Mouse (Mus musculus): ENCODE results near the gene Maml3. TPM values are rescaled to one million over a fixed set of nuclear protein-coding genes. Genes with fewer than 3 reads are reported as not detected.

Maml3 gene
- polyA plus RNA-seq, 1 experiment from 2014 or later, result 6.1 TPM

DNA sequence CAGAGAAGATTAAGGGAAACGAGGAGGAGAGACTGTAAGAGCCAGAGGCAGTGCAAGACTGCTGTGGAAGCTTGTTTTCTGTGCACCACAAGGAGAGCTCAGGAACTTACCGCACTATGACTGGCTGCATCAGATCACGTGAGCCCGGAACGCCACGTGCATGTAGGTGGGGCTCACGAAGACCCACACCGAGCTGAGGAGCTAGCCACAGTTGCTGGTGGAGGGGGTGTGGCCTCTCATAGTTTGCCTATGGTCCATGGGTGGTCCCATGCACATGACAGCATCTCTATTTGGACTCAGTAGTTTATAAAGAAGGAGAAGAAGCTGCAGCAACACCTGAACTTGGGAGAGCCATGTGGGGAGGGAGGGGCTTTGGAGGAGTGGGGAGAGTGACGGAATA, 152.6 kb downstream of the Maml3 start:
- ATAC-seq (ENCODE audit: low FRiP score), result no peak
- H3K4me1 ChIP-seq (ENCODE audit: control insufficient read depth, insufficient read depth, low read length), result peaks cover 9% of the 10 kb centered on the region; the same call in 1 of the 2 replicates
- 84% methylated on average over 9 of the region's 9 CpGs for WGBS

DNA sequence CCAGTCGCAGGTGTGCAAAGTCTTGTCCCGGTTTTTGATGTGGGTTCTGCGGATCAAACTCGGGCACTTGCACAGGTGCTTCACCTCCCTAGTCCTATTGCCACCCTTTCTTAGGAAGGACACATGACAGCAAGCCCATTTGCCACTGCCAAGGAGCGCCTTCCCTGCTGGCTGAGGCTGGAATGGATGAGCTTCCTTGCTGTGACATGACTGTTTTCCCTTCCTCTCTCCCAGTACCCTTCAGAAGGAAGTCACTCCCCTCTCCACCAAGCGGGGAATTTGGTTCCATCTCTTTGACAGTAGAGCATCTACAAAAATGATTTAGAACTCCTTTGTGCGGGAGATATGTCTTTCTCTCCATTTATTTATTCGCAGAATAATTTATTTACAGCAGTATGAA, 155.2 kb downstream of the Maml3 start:
- Histone ChIP-seq H3K9me3 (ENCODE audit: control insufficient read depth, low read length) (no peaks in the 10 kb centered on the region), H3K27ac (ENCODE audit: low read depth, low read length) (no peak overlapping the region), H3K4me1 (ENCODE audit: control insufficient read depth, insufficient read depth, low read length) (peaks cover 6% of the 10 kb centered on the region; the same call in 1 of the 2 replicates), H3K4me2 (no peak overlapping the region), H3K27me3 (ENCODE audit: control insufficient read depth, insufficient read depth, low read length) (no peaks in the 10 kb centered on the region), H3K4me3 (ENCODE audit: low read depth, low read length) (no peak overlapping the region), H3K9ac (ENCODE audit: low read length) (no peak overlapping the region), H3K36me3 (ENCODE audit: control insufficient read depth, insufficient read depth, low read length) (no peaks in the 10 kb centered on the region)
- 87% methylated on average over 8 of the region's 8 CpGs for WGBS
- ATAC-seq (ENCODE audit: low FRiP score), result no peak
- no peak for DNase-seq (ENCODE audit: low spot score, missing footprints)

More for the DNA sequence above, 152.6 kb downstream of the Maml3 start:
- no peaks in the 10 kb centered on the region for H3K27me3 ChIP-seq (ENCODE audit: control insufficient read depth, insufficient read depth, low read length)
- H3K4me3 ChIP-seq (ENCODE audit: low read depth, low read length), result no peak overlapping the region
- no peak overlapping the region for H3K27ac ChIP-seq (ENCODE audit: low read depth, low read length)
- H3K9me3 ChIP-seq (ENCODE audit: control insufficient read depth, low read length), result no peaks in the 10 kb centered on the region
- DNase-seq (ENCODE audit: low spot score, missing footprints), result no peak
- no peak overlapping the region for H3K4me2 ChIP-seq
- no peak overlapping the region for H3K9ac ChIP-seq (ENCODE audit: low read length)
- H3K36me3 ChIP-seq (ENCODE audit: control insufficient read depth, insufficient read depth, low read length), result no peaks in the 10 kb centered on the region

DNA sequence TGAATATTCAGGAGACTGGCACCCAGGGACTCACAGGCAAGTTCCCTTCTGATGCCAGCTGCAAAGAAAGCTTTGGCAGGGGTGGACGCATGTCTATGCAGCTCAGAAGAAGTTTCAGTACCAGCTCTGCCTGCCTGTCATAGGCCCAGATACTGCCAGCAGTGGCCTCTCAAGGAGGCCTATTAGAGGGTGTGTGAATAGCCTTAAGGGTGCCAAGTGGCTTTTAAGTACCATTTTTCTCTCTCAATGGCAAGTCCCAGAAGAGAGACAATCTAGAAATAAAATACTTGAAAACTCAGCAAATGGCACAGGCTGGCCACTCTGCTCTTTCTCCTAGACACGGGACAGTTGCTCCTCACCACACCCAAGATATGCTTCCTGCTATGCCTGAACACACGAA, 157.7 kb downstream of the Maml3 start:
- Histone ChIP-seq H3K27ac (ENCODE audit: low read depth, low read length) (no peak overlapping the region), H3K4me1 (ENCODE audit: control insufficient read depth, insufficient read depth, low read length) (no peaks in the 10 kb centered on the region), H3K9me3 (ENCODE audit: control insufficient read depth, low read length) (no peaks in the 10 kb centered on the region), H3K4me2 (no peak overlapping the region), H3K27me3 (ENCODE audit: control insufficient read depth, insufficient read depth, low read length) (no peaks in the 10 kb centered on the region), H3K9ac (ENCODE audit: low read length) (no peak overlapping the region), H3K36me3 (ENCODE audit: control insufficient read depth, insufficient read depth, low read length) (no peaks in the 10 kb centered on the region), H3K4me3 (ENCODE audit: low read depth, low read length) (no peak overlapping the region)
- WGBS, result 83% methylated on average over 3 of the region's 3 CpGs
- DNase-seq (ENCODE audit: low spot score, missing footprints) (no peak), ATAC-seq (ENCODE audit: low FRiP score) (no peak)

DNA sequence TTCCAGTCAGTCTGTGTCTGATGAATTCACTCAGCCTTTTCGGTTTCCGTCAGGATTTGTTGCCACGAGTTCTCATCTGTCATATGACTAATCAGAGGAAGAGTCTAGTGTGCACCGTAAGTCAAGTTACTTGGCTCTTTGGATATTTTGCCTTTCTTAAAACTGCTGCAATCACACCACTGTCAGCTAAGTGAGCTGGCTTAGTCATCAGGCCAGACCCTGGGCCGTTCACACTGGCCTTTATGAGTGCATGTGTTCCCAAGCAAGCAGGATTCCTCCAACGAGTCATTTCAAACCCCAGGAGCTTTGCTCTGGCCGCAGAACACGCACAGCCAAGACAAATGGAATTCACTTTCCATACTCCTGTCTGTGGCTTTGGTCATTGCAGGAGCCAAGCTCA, 161.2 kb downstream of the Maml3 start:
- ATAC-seq (ENCODE audit: low FRiP score) (no peak), DNase-seq (ENCODE audit: low spot score, missing footprints) (no peak)
- H3K4me3 ChIP-seq (ENCODE audit: low read depth, low read length), result no peak overlapping the region
- no peak overlapping the region for H3K9ac ChIP-seq (ENCODE audit: low read length)
- H3K27me3 ChIP-seq (ENCODE audit: control insufficient read depth, insufficient read depth, low read length), result no peaks in the 10 kb centered on the region
- no peaks in the 10 kb centered on the region for H3K9me3 ChIP-seq (ENCODE audit: control insufficient read depth, low read length)
- no peak overlapping the region for H3K27ac ChIP-seq (ENCODE audit: low read depth, low read length)
- WGBS, result 83% methylated on average over 8 of the region's 8 CpGs
- H3K4me1 ChIP-seq (ENCODE audit: control insufficient read depth, insufficient read depth, low read length), result no peaks in the 10 kb centered on the region; the same call in 1 of the 2 replicates
- H3K36me3 ChIP-seq (ENCODE audit: control insufficient read depth, insufficient read depth, low read length), result no peaks in the 10 kb centered on the region
- H3K4me2 ChIP-seq, result no peak overlapping the region

DNA sequence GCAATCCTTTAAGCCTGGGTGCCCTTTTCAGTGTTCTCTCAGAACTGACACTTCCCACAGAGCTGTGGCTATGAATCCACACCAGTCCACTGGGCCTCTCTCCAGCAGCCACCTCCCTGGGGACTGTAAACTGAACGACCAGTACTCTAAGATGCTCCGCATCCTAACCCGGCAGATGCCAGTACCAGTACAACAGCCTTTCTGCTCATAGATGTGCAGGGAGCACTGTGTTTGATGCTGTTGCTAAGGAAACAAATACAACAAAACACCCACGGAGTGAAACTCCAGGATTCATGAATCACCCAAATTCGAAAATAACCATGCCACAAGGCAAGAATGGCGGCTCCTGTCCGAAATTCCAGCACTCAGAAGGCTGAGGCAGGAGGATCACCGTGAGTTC, 163.1 kb downstream of the Maml3 start:
- H3K4me2 ChIP-seq, result no peak overlapping the region
- no peaks in the 10 kb centered on the region for H3K27me3 ChIP-seq (ENCODE audit: control insufficient read depth, insufficient read depth, low read length)
- H3K36me3 ChIP-seq (ENCODE audit: control insufficient read depth, insufficient read depth, low read length), result no peaks in the 10 kb centered on the region
- WGBS, result 87% methylated on average over 8 of the region's 8 CpGs
- ATAC-seq (ENCODE audit: low FRiP score) (no peak), DNase-seq (ENCODE audit: low spot score, missing footprints) (no peak)
- no peaks in the 10 kb centered on the region; the same call in 1 of the 2 replicates for H3K4me1 ChIP-seq (ENCODE audit: control insufficient read depth, insufficient read depth, low read length)
- no peak overlapping the region for H3K27ac ChIP-seq (ENCODE audit: low read depth, low read length)
- no peak overlapping the region for H3K9ac ChIP-seq (ENCODE audit: low read length)
- H3K4me3 ChIP-seq (ENCODE audit: low read depth, low read length), result no peak overlapping the region
- no peaks in the 10 kb centered on the region for H3K9me3 ChIP-seq (ENCODE audit: control insufficient read depth, low read length)

DNA sequence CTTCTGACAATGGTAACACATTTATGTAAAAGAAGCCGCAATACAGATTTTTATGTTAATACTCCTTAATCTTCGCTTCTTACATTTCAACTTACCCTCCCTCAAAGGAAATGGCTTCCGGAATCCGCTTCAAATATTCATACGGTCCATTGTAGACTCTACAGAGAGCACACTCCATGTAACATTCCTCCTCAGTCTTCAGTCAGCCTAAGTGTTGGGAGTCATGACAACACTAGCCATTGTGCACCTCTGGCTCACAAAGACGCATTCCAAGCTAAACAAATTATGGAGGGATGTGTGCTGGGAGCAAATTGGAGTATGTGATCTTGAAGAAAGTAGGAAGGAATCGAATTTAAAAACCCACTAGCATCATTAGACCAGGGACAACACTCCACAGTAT, 165.0 kb downstream of the Maml3 start:
- WGBS, result 78% methylated on average over 7 of the region's 7 CpGs
- no peak for DNase-seq (ENCODE audit: low spot score, missing footprints)
- no peaks in the 10 kb centered on the region for H3K9me3 ChIP-seq (ENCODE audit: control insufficient read depth, low read length)
- no peaks in the 10 kb centered on the region for H3K36me3 ChIP-seq (ENCODE audit: control insufficient read depth, insufficient read depth, low read length)
- no peaks in the 10 kb centered on the region; the same call in 1 of the 2 replicates for H3K4me1 ChIP-seq (ENCODE audit: control insufficient read depth, insufficient read depth, low read length)
- no peak for ATAC-seq (ENCODE audit: low FRiP score)
- H3K27me3 ChIP-seq (ENCODE audit: control insufficient read depth, insufficient read depth, low read length), result no peaks in the 10 kb centered on the region
- H3K9ac ChIP-seq (ENCODE audit: low read length), result no peak overlapping the region
- no peak overlapping the region for H3K27ac ChIP-seq (ENCODE audit: low read depth, low read length)
- no peak overlapping the region for H3K4me2 ChIP-seq
- H3K4me3 ChIP-seq (ENCODE audit: low read depth, low read length), result no peak overlapping the region

DNA sequence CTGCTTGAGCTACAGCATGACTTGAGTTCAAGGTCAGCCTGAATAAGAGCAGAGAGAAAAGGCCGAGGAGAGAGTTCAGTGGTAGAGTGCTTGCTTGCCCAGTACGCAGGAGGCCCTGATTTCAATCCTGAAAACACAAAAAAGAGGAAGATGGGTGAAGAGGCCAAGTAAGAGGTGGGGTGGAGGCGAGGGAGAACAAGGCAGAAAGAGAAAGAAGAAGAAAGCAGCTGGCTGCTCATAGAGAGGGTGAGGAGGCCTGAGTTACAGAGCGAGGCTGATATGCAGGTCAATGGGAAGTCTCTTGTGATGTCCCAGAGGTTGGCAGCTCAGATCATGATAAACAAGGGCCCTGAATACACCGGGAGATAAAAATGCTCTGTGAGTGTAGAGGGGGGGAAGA, 165.8 kb downstream of the Maml3 start:
- no peaks in the 10 kb centered on the region for H3K27me3 ChIP-seq (ENCODE audit: control insufficient read depth, insufficient read depth, low read length)
- no peak overlapping the region for H3K4me3 ChIP-seq (ENCODE audit: low read depth, low read length)
- no peak overlapping the region for H3K27ac ChIP-seq (ENCODE audit: low read depth, low read length)
- ATAC-seq (ENCODE audit: low FRiP score) (no peak), DNase-seq (ENCODE audit: low spot score, missing footprints) (no peak)
- no peak overlapping the region for H3K9ac ChIP-seq (ENCODE audit: low read length)
- WGBS, result 89% methylated on average over 5 of the region's 5 CpGs
- no peaks in the 10 kb centered on the region for H3K9me3 ChIP-seq (ENCODE audit: control insufficient read depth, low read length)
- H3K4me1 ChIP-seq (ENCODE audit: control insufficient read depth, insufficient read depth, low read length), result no peaks in the 10 kb centered on the region; the same call in 1 of the 2 replicates
- no peak overlapping the region for H3K4me2 ChIP-seq
- no peaks in the 10 kb centered on the region for H3K36me3 ChIP-seq (ENCODE audit: control insufficient read depth, insufficient read depth, low read length)

DNA sequence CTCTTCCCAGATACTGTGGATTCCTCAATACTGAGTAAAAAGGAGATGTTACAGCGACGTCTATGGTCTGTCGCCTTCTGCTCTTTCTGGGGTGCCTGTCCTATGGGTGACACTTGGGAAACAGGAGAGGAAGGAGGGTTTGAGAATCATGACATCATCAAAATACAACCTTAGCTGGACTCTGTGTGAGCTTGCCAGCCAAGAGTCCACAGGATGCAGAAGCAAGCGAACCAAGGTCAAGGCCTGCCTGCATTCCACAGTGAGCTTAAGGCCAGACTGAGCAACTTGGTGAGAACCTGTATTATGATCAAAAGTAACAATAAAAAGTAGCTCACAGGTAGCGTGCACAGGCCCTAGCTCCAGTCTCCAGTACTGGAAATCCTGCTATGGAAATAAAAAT, 167.7 kb downstream of the Maml3 start:
- no peak overlapping the region for H3K9ac ChIP-seq (ENCODE audit: low read length)
- no peak overlapping the region for H3K4me2 ChIP-seq
- no peaks in the 10 kb centered on the region for H3K9me3 ChIP-seq (ENCODE audit: control insufficient read depth, low read length)
- WGBS, result 93% methylated on average over 5 of the region's 5 CpGs
- no peak overlapping the region for H3K27ac ChIP-seq (ENCODE audit: low read depth, low read length)
- DNase-seq (ENCODE audit: low spot score, missing footprints) (no peak), ATAC-seq (ENCODE audit: low FRiP score) (no peak)
- H3K4me3 ChIP-seq (ENCODE audit: low read depth, low read length), result no peak overlapping the region
- H3K27me3 ChIP-seq (ENCODE audit: control insufficient read depth, insufficient read depth, low read length), result no peaks in the 10 kb centered on the region
- no peaks in the 10 kb centered on the region for H3K36me3 ChIP-seq (ENCODE audit: control insufficient read depth, insufficient read depth, low read length)
- no peaks in the 10 kb centered on the region; the same call in 1 of the 2 replicates for H3K4me1 ChIP-seq (ENCODE audit: control insufficient read depth, insufficient read depth, low read length)

DNA sequence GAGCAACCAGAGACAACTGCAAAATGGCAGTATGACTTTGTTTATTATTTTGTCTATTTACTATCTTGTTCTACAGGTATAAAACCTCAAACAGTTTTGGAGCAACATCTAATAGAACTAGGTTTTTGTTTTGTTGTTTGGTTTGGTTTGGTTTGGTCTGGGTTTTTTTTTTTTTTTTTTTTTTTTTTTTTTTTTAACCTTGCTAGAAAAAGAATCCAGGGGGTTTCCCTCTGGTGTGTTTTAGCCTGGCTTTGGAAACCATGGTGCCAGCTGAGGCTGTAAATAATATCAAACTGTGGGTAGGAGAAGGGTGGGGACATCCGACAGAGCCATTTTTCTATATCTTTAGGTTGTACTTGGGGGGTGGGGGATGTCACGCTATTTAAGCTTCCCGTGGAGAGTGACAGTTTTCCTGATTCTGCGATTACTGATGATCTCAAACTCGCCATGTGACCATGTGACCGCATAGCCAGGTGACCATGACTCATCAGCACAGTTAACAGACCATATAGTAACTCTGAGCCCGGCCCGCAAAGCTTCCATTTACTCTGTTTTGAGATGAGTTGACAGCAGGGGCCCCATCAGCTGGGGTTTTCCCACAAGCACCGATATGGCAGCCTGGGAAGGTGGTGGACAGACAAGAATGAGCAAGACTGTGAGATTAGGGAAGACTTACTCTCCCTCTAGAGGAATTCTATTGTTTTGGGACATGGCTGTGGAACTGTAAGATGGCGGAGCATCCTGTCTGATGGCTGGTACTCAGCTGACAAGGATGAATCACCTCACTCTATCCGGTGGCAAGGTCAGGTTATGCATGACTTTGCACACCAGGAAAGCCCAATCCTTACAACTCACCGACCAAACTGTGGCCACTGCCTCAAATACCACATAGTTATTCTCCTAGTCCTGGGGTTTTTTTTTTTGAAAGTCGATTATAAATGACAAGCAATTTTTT, 170.1 kb downstream of the Maml3 start:
- Histone ChIP-seq H3K4me2 (no peak overlapping the region), H3K36me3 (ENCODE audit: control insufficient read depth, insufficient read depth, low read length) (no peaks in the 10 kb centered on the region), H3K4me3 (ENCODE audit: low read depth, low read length) (no peak overlapping the region), H3K9me3 (ENCODE audit: control insufficient read depth, low read length) (no peaks in the 10 kb centered on the region), H3K27me3 (ENCODE audit: control insufficient read depth, insufficient read depth, low read length) (no peaks in the 10 kb centered on the region), H3K4me1 (ENCODE audit: control insufficient read depth, insufficient read depth, low read length) (no peaks in the 10 kb centered on the region; the same call in 1 of the 2 replicates), H3K9ac (ENCODE audit: low read length) (no peak overlapping the region), H3K27ac (ENCODE audit: low read depth, low read length) (no peak overlapping the region)
- ATAC-seq (ENCODE audit: low FRiP score) (no peak), DNase-seq (ENCODE audit: low spot score, missing footprints) (no peak)
- WGBS, result 92% methylated on average over 13 of the region's 13 CpGs
